Mouse (Mus musculus): ENCODE data around the gene Gm20388.

Gm20388 gene

GRCm38 (mm10) chr8:123672648-123673047 is 3762.0 kb downstream of the Gm20388 start:
- DNase-seq: no peak

- DNase-seq: no peak
These were observed 3765.0 kb downstream of the Gm20388 start for GRCm38 (mm10) chr8:123675611-123676010.

GRCm38 (mm10) chr8:123678390-123678789 is 3767.7 kb downstream of the Gm20388 start:
- DNase-seq: no peak

- DNase-seq: peak; percentile 69
These were observed 3771.6 kb downstream of the Gm20388 start for GRCm38 (mm10) chr8:123682073-123682761.

- DNase-seq: no peak
These were observed 3772.7 kb downstream of the Gm20388 start for GRCm38 (mm10) chr8:123683321-123683720.

- DNase-seq: no peak
These were observed 3774.2 kb downstream of the Gm20388 start for GRCm38 (mm10) chr8:123684806-123685205.

- no peak for DNase-seq
These were observed 3774.8 kb downstream of the Gm20388 start for GRCm38 (mm10) chr8:123685477-123685876.

- no peak for DNase-seq
These were observed 3777.2 kb downstream of the Gm20388 start for GRCm38 (mm10) chr8:123687826-123688225.

GRCm38 (mm10) chr8:123692165-123692962 is 3781.7 kb downstream of the Gm20388 start:
- no peak for DNase-seq

- no peak for DNase-seq
These were observed 3785.5 kb downstream of the Gm20388 start for GRCm38 (mm10) chr8:123696167-123696566.

- DNase-seq: no peak
These were observed 3786.7 kb downstream of the Gm20388 start for GRCm38 (mm10) chr8:123697329-123697728.

GRCm38 (mm10) chr8:123700399-123701070 is 3789.9 kb downstream of the Gm20388 start:
- DNase-seq: no peak

GRCm38 (mm10) chr8:123701952-123702587 is 3791.4 kb downstream of the Gm20388 start:
- peak; percentile 79 for DNase-seq

GRCm38 (mm10) chr8:123705376-123705775 is 3794.7 kb downstream of the Gm20388 start:
- DNase-seq: no peak

- no peak for DNase-seq
These were observed 3796.5 kb downstream of the Gm20388 start for GRCm38 (mm10) chr8:123707137-123707536.

GRCm38 (mm10) chr8:123708729-123709128 is 3798.1 kb downstream of the Gm20388 start:
- no peak for DNase-seq

GRCm38 (mm10) chr8:123710335-123710734 is 3799.7 kb downstream of the Gm20388 start:
- DNase-seq: no peak

GRCm38 (mm10) chr8:123714451-123714850 is 3803.8 kb downstream of the Gm20388 start:
- DNase-seq: no peak

GRCm38 (mm10) chr8:123715916-123716592 is 3805.4 kb downstream of the Gm20388 start:
- peak; percentile 30 for DNase-seq

- peak; percentile 15 for DNase-seq
These were observed 3806.5 kb downstream of the Gm20388 start for GRCm38 (mm10) chr8:123717104-123717503.

- DNase-seq: peak; percentile 58
These were observed 3807.2 kb downstream of the Gm20388 start for GRCm38 (mm10) chr8:123717516-123718490.
